Mouse (Mus musculus): Measurements from ENCODE around the gene Tmem231. TPM values are rescaled to one million over a fixed set of nuclear protein-coding genes. Genes with fewer than 3 reads are reported as not detected.

Gene Tmem231
- polyA plus RNA-seq, 1 experiment from 2014 or later: 24.2 TPM

DNA sequence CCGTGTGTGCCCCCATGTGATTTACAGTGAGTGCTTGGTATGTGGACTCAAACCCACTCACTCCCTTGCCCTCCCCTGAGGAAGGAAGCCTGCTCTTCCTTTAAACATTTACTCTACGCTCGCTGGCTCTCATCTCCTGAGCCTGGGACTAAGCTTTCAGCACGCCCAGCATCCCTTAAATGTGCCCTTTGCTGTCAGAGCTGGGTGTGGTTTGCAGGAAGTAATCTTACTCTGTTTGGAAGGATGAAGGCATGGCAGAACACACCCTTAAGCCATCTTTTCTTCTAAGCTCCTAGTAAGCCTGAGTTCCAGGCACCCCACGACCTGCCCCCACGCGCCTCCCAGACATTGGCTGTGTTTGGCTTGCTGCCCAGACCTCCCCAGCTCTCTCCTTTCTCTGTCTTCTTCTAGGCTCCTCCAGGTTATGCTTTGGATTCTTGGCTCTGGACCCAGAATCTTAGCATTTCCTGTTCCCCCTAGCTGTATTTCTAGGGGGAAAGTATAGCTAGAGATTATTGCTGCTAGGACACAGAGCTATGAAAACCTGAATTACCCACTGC is 45.5 kb downstream of the Tmem231 start:
- Histone ChIP-seq H3K4me3 (no peak overlapping the region), H3K27me3 (ENCODE audit: low read depth, poor library complexity, severe bottlenecking) (peaks cover 60% of the 10 kb centered on the region), H3K4me1 (peaks cover 20% of the 10 kb centered on the region), H3K27ac (no peak overlapping the region), H3K36me3 (no peaks in the 10 kb centered on the region), H3K9me3 (replicated peaks) (no peaks in the 10 kb centered on the region)
- 66% methylated on average over 7 of the region's 7 CpGs for WGBS
- no peak for DNase-seq (ENCODE audit: low spot score)

DNA sequence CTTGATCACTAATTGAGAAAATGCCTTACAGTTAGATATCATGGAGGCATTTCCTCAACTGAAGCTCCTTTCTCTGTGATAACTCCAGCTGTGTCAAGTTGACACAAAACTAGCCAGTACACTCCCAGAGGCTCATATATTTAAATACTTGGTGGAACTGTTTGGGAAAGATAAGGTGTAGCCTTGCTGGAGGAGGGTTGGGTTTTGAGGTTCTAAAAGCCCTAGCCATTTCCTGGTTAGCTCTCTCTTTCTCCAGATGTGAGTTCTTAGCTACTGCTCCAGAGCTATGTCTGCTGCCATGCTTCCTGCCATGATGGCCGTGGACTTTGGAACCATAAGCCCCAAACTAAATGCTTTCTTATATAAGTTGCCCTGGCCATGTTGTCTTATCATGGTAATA is 46.2 kb downstream of the Tmem231 start:
- Histone ChIP-seq H3K9me3 (replicated peaks) (no peaks in the 10 kb centered on the region), H3K4me1 (peaks cover 19% of the 10 kb centered on the region), H3K27ac (no peak overlapping the region), H3K36me3 (no peaks in the 10 kb centered on the region), H3K27me3 (ENCODE audit: low read depth, poor library complexity, severe bottlenecking) (peaks cover 59% of the 10 kb centered on the region), H3K4me3 (no peak overlapping the region)
- DNase-seq (ENCODE audit: low spot score): no peak
- 89% methylated on average over 1 of the region's 1 CpGs for WGBS

DNA sequence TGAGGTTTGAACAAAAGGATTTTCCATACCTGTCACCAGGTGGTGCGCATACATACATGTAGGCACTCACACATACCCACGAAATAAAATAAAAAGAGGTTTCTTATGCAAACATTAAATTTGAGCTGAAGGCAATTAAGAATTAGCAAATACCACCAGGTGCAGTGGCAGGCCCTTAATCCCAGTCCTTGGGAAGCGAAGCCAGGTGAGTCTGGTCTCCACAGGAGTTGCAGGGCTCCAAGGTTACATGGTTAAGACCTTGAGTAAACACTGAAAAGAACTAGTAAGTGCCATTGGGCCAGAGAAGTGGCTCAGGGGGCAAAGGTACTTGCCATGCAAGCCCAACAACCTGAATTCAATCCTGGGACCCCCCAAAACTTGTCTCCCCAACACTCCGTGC is 50.1 kb downstream of the Tmem231 start:
- 84% methylated on average over 4 of the region's 4 CpGs for WGBS
- no peak overlapping the region for H3K27ac ChIP-seq
- H3K4me1 ChIP-seq: no peaks in the 10 kb centered on the region
- no peak for DNase-seq (ENCODE audit: low spot score)
- H3K4me3 ChIP-seq: no peak overlapping the region
- no peaks in the 10 kb centered on the region for H3K36me3 ChIP-seq
- H3K27me3 ChIP-seq (ENCODE audit: low read depth, poor library complexity, severe bottlenecking): peaks cover 21% of the 10 kb centered on the region
- H3K9me3 ChIP-seq (replicated peaks): no peaks in the 10 kb centered on the region

DNA sequence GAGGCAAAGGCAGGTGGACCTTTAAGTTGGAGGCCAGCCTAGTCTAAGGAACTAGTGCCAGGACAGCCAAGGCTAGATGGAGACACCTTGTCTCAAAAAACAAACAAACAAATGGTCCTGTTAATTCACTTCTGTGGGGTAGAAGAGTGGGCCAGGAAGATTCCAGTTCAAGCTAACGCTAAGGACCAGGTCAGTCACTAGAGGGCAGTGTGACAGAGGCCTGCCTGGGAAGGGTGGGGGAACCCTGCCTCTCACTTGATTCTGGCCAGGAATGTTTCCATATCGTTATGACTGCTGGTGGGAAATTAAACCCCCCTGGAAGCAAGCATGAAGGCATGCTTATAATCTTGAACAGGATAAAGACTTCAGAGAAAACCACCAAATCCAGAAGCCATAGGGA is 52.1 kb downstream of the Tmem231 start:
- H3K4me1 ChIP-seq: no peaks in the 10 kb centered on the region

DNA sequence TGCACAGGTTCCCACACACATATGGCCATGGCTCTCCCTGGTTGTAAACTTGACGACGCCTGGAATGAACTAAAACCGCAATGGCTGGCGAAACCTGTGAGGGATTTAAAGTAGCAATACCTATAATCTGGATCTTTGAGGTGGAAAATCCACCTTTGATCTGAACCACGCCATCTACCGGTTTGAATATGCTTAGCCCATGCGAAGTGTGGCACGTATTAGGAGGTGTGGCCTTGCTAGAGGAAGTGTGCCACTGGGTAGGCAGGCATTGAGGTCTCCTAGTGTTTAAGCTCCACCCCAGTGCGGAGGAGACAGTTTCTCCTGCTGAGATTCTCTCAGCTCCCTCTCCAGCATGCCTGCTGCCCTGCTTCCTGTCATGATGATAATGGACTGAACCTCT is 56.0 kb downstream of the Tmem231 start:
- H3K27ac ChIP-seq: no peak overlapping the region
- 67% methylated on average over 9 of the region's 9 CpGs for WGBS

More for the DNA sequence above, 52.1 kb downstream of the Tmem231 start:
- H3K9me3 ChIP-seq (replicated peaks): no peaks in the 10 kb centered on the region
- no peak overlapping the region for H3K4me3 ChIP-seq
- H3K27ac ChIP-seq: no peak overlapping the region
- no peaks in the 10 kb centered on the region for H3K36me3 ChIP-seq
- peak; percentile 57 for DNase-seq (ENCODE audit: low spot score)
- H3K27me3 ChIP-seq (ENCODE audit: low read depth, poor library complexity, severe bottlenecking): peaks cover 1% of the 10 kb centered on the region; the same call in 1 of the 2 replicates
- WGBS: 3% methylated on average over 2 of the region's 2 CpGs

DNA sequence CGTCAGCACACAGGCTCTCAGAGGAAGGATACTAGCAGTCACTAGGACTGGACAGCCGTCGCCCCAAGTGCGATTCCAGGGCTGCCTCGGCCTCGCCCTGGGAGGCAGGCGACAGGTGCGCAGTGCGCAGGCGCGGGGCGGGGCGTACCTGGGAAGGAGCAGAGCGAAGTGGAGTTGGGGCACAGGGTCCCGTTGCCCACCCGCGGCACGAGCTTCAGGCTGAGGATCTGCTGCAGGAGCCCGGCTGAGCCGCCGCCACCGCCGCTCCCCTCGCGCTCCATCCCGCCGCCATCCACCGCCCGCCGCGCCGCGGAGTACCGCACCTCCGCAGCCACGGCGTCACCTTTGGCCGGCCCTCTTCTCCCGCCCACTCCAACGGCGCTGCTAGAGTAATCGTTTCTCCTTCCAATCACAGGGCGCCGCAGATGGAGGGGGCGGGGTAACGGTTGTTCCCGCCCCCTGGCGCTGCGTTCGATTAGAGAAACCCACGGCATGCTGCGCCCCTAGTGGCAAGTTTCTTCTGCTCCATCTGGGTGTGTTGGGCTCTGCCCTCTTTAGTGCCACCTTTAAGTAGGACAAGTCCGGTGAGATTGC is 57.2 kb downstream of the Tmem231 start, which contains the start of gene Tmem170:
TSS of gene Tmem170 (minus strand) at position 396 of the 594 bp plus-strand sequence.
- Histone ChIP-seq H3K27me3 (ENCODE audit: low read depth, poor library complexity, severe bottlenecking) (no peaks in the 10 kb centered on the region), H3K27ac (peak within 1 kb of the TSS; percentile 93), H3K36me3 (0 out of 2 replicates have a peak, but pooled peaks cover 6% of the 10 kb centered on the region), H3K9me3 (replicated peaks) (no peaks in the 10 kb centered on the region), H3K4me3 (peak within 1 kb of the TSS; percentile 87), H3K4me1 (peaks cover 10% of the 10 kb centered on the region)
- DNase-seq (ENCODE audit: low spot score): peak; percentile 98
- under 1% methylated on average over 53 of the region's 53 CpGs for WGBS

More for the DNA sequence above, 56.0 kb downstream of the Tmem231 start:
- no peaks in the 10 kb centered on the region for H3K9me3 ChIP-seq (replicated peaks)
- no peaks in the 10 kb centered on the region for H3K27me3 ChIP-seq (ENCODE audit: low read depth, poor library complexity, severe bottlenecking)
- H3K4me3 ChIP-seq: no peak overlapping the region
- no peak for DNase-seq (ENCODE audit: low spot score)
- H3K4me1 ChIP-seq: peaks cover 10% of the 10 kb centered on the region
- 0 out of 2 replicates have a peak, but pooled peaks cover 4% of the 10 kb centered on the region for H3K36me3 ChIP-seq

DNA sequence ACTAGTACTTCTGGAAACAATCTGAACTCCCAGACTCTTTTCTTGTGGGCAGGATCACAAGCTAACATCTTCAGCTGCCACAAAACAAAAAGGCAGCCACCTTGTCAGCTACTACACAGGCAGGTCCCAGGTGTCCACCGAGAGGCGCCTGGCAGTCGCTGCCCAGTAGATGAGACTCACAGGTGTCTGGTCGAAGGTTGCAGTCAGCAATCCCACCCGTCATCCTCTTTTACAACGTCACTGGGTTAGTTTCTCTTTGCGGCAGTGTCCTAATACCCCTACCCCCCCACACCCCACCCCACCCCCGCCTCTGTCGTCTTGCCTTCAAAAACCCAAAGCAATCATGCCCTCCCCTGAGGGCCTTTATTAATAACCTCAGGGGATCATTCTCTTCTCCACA is 57.9 kb downstream of the Tmem231 start:
- Histone ChIP-seq H3K4me1 (peaks cover 10% of the 10 kb centered on the region), H3K4me3 (peak overlapping the region; percentile 87), H3K27me3 (ENCODE audit: low read depth, poor library complexity, severe bottlenecking) (no peaks in the 10 kb centered on the region), H3K27ac (peak overlapping the region; percentile 93), H3K9me3 (replicated peaks) (no peaks in the 10 kb centered on the region), H3K36me3 (0 out of 2 replicates have a peak, but pooled peaks cover 6% of the 10 kb centered on the region)
- WGBS: 29% methylated on average over 9 of the region's 9 CpGs
- DNase-seq (ENCODE audit: low spot score): no peak

DNA sequence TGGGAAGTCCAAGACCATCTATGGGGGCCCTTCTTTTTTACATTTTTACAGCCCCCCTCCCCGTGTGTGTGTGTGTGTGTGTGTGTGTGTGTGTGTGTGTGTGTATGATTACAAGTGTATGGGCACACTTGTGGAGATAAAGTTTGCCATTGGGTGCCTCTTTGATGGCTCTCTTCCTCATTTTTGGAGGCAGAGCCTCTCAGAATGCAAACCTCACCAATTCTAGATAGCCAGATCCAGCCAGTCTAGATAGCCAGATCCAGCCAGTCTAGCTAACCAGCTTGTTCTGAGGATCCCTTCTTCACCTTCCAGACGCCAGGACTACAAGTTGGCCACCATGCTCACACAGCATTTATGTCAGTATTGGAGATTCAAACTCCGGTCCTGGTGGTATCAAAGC is 62.4 kb downstream of the Tmem231 start:
- Histone ChIP-seq H3K9me3 (replicated peaks) (no peaks in the 10 kb centered on the region), H3K4me3 (no peak overlapping the region), H3K27me3 (ENCODE audit: low read depth, poor library complexity, severe bottlenecking) (no peaks in the 10 kb centered on the region), H3K36me3 (peaks cover 7% of the 10 kb centered on the region; the same call in 1 of the 2 replicates), H3K4me1 (peaks cover 10% of the 10 kb centered on the region), H3K27ac (no peak overlapping the region)
- 80% methylated on average over 3 of the region's 3 CpGs for WGBS
- DNase-seq (ENCODE audit: low spot score): no peak

DNA sequence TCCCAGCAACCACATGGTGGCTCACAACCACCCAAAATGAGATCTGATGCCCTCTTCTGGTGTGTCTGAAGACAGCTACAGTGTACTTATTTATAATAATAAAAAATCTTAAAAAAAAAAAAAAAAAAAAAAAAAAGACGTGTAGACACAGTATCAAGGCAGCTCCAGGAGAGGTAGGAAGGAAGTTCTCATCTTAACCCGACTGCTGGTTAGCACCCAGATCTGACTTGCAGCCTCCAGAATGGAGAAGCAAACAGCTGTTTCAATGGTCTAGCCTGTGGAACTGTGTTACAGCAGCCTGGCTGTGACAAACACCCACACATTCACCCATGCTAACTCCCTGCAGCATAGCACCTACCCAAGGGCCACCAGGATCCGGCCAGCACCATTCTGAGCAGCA is 63.3 kb downstream of the Tmem231 start:
- Histone ChIP-seq H3K27me3 (ENCODE audit: low read depth, poor library complexity, severe bottlenecking) (no peaks in the 10 kb centered on the region), H3K4me1 (0 out of 2 replicates have a peak, but pooled peaks cover 2% of the 10 kb centered on the region), H3K9me3 (replicated peaks) (no peaks in the 10 kb centered on the region), H3K27ac (no peak overlapping the region), H3K36me3 (peaks cover 16% of the 10 kb centered on the region), H3K4me3 (no peak overlapping the region)
- 95% methylated on average over 3 of the region's 3 CpGs for WGBS
- DNase-seq (ENCODE audit: low spot score): no peak

DNA sequence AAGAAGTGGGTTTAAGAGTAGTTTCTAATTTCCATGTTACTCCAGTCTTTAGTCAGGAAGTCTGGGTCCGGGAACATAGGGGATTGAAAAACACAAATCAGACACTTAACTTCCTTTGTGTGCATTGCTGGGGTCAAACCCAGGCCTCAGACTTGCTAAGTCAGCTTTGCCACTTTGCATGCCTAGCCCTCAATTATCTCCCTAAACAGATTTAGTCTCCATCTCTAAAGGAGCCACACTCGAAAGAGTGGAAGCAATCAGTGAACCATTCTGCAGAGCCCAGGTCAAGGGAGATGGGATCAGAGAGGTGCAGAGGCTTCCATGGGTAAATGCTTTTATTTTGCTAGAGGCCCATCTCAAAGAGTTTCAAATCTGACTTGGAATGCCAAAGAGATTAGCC is 65.0 kb downstream of the Tmem231 start:
- no peak overlapping the region for H3K27ac ChIP-seq
- DNase-seq (ENCODE audit: low spot score): no peak
- H3K36me3 ChIP-seq: peaks cover 20% of the 10 kb centered on the region
- H3K9me3 ChIP-seq (replicated peaks): no peaks in the 10 kb centered on the region
- WGBS: 67% methylated on average over 2 of the region's 2 CpGs
- no peaks in the 10 kb centered on the region for H3K27me3 ChIP-seq (ENCODE audit: low read depth, poor library complexity, severe bottlenecking)
- no peak overlapping the region for H3K4me3 ChIP-seq
- H3K4me1 ChIP-seq: no peaks in the 10 kb centered on the region

DNA sequence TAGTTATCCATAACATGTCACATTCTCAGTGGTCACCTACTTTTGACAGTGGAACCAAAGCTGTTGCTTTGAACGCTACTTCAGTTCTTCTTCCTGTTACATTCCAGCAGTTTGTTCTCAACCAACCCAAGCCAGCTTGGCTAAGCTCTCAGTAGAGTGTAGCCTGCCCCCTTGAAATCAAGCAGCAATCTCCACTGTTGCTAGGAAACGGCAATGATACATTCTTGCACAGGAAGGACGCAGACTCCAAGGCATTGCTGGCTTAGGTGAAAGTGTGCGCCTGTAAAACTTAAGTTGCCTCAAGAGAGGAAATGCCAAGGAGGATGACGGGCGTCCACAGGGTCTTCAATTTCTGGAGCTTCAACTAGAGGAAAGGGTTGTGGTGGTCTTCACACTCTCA is 67.8 kb downstream of the Tmem231 start:
- WGBS: 88% methylated on average over 6 of the region's 6 CpGs
- no peaks in the 10 kb centered on the region for H3K4me1 ChIP-seq
- H3K4me3 ChIP-seq: no peak overlapping the region
- peaks cover 16% of the 10 kb centered on the region for H3K36me3 ChIP-seq
- DNase-seq (ENCODE audit: low spot score): no peak
- no peak overlapping the region for H3K27ac ChIP-seq
- H3K27me3 ChIP-seq (ENCODE audit: low read depth, poor library complexity, severe bottlenecking): no peaks in the 10 kb centered on the region
- no peaks in the 10 kb centered on the region for H3K9me3 ChIP-seq (replicated peaks)

DNA sequence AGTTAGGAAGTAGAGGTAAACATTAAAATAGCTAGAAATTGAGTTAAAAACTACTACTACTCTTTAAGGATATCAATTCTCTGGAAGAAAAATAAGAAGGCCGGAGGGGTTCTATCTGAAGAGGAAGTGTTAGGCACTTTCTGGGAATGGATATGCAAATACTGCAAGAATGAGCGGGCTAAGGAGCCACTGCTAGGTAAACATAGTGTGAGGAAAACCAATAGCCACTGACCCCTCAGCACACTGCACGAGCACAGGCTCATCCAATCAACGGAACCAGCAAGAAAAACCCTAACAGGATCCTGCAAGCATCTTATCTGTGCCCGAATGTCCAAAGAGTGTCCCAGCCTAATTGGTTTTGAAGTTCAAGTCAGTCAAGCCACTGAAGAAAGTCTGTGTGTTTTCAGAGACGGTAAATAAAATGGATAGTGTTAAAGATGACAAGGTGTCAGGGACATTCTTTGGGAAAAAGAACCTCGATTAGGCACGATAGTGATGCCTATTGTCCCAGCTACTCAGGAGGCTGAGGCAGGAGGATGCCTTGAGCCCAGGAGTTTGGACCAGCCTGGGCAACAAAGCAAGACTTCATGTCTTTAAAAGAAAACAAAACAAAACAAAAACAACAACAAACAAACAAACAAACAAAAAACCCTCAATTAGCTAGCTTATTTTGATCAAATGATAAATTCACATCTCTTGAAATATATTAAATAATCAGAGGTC is 68.4 kb downstream of the Tmem231 start:
- no peak overlapping the region for H3K27ac ChIP-seq
- DNase-seq (ENCODE audit: low spot score): no peak
- no peaks in the 10 kb centered on the region for H3K9me3 ChIP-seq (replicated peaks)
- no peaks in the 10 kb centered on the region for H3K4me1 ChIP-seq
- H3K36me3 ChIP-seq: peaks cover 16% of the 10 kb centered on the region
- no peak overlapping the region for H3K4me3 ChIP-seq
- 93% methylated on average over 8 of the region's 8 CpGs for WGBS
- no peaks in the 10 kb centered on the region for H3K27me3 ChIP-seq (ENCODE audit: low read depth, poor library complexity, severe bottlenecking)

DNA sequence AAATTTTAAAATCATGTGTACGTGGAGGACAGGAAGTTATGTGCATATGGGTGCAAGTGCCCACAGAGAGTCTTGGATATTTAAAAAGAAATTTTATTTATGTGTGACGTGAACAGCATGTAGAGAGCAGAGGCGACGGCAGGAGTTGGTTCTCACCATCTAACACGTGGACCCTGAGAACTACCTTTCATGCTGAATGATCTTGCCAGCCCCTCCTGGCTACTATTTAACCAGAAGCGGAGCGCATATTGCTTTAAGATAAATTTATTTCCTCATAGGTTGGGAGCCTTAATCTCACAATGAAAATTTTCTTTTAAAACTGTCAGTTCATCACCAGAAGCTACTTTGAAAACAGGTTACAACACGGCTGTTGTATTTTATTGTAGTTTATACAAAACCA is 69.0 kb downstream of the Tmem231 start:
- WGBS: 93% methylated on average over 8 of the region's 8 CpGs
- Histone ChIP-seq H3K36me3 (peaks cover 16% of the 10 kb centered on the region), H3K27ac (no peak overlapping the region), H3K4me1 (no peaks in the 10 kb centered on the region), H3K27me3 (ENCODE audit: low read depth, poor library complexity, severe bottlenecking) (no peaks in the 10 kb centered on the region), H3K9me3 (replicated peaks) (no peaks in the 10 kb centered on the region), H3K4me3 (no peak overlapping the region)
- DNase-seq (ENCODE audit: low spot score): no peak
